Mouse (Mus musculus) limb, embryonic 14.5 days (tissue): ENCODE results near the gene Smarca1. TPM values are rescaled to one million over a fixed set of nuclear protein-coding genes. Genes with fewer than 3 reads are reported as not detected.
A peak's percentile ranks its signal among the peaks of the same experiment; 100 is the strongest.

Source experiments
- ATAC-seq: fragments of 200-750 bp; cut with Nextera tagmentation; 2 replicates; pipeline ENCODE4 v1.8.0; 2017; ENCODE audit warnings: low read depth, moderate number of reproducible peaks, moderate TSS enrichment; ENCODE audit not compliant: low FRiP score
- DNase-seq: peaks from one replicate; pipeline ENCODE4 v3.0.0-alpha.2; 2015; ENCODE audit warnings: low spot score
- H3K27ac ChIP-seq: fragments of 300-500 bp; sonication (generic); replicated peaks from 2 replicates; pipeline ENCODE4 v1.5.1; 2014; ENCODE audit warnings: low read depth, mild to moderate bottlenecking, low read length, moderate library complexity, mixed read lengths
- H3K27me3 ChIP-seq: fragments of 300-500 bp; sonication (generic); 2 replicates; pipeline ENCODE4 v1.6.1; 2014; ENCODE audit warnings: low read length, mixed read lengths; ENCODE audit not compliant: control insufficient read depth, insufficient read depth
- H3K36me3 ChIP-seq: fragments of 300-500 bp; sonication (generic); 2 replicates; pipeline ENCODE4 v1.6.1; 2014; ENCODE audit warnings: mild to moderate bottlenecking, low read length, moderate library complexity, mixed read lengths; ENCODE audit not compliant: control insufficient read depth, insufficient read depth
- H3K4me1 ChIP-seq: fragments of 300-500 bp; sonication (generic); 2 replicates; pipeline ENCODE4 v1.6.1; 2014; ENCODE audit warnings: antibody characterized with exemption, low read length, mixed read lengths; ENCODE audit not compliant: control insufficient read depth, insufficient read depth
- H3K4me2 ChIP-seq: fragments of 300-500 bp; sonication (generic); replicated peaks from 2 replicates; pipeline ENCODE4 v1.6.1; 2014; ENCODE audit warnings: low read depth, mild to moderate bottlenecking, low read length, moderate library complexity; ENCODE audit not compliant: severe bottlenecking
- H3K4me3 ChIP-seq: fragments of 300-500 bp; sonication (generic); replicated peaks from 2 replicates; pipeline ENCODE4 v1.5.1; 2014; ENCODE audit warnings: low read length
- H3K9ac ChIP-seq: fragments of 300-500 bp; sonication (generic); 2 replicates; pipeline ENCODE4 v1.6.1; 2014; ENCODE audit warnings: mild to moderate bottlenecking, low read depth, low read length, moderate library complexity; ENCODE audit not compliant: severe bottlenecking
- H3K9me3 ChIP-seq: fragments of 300-500 bp; sonication (generic); 2 replicates; pipeline ENCODE4 v1.6.1; 2016; ENCODE audit warnings: low read length; ENCODE audit not compliant: control insufficient read depth
- POLR2A ChIP-seq: fragments of 200-500 bp; IDR thresholded peaks from 2 replicates; pipeline ENCODE4 v1.8.0; 2012; ENCODE audit warnings: inconsistent platforms, mild to moderate bottlenecking, moderate library complexity, borderline replicate concordance; ENCODE audit not compliant: insufficient read depth, insufficient read length; ENCODE audit errors: extremely low read depth
- WGBS: fragments of 180-500 bp; shearing (Covaris S2); extraction: QIAGEN DNeasy Blood & Tissue Kit; methylation state at CpG from one replicate; pipeline ENCODE4 v1.1.7; 2014; 5-methylcytosine and 5-hydroxymethylcytosine counted together
- polyA plus RNA-seq, 2 experiments: library from polyadenylated mRNA; depleted of rRNA in 1 of 2; stranded (reverse) in 1 of 2; unstranded in 1 of 2; fragments of >200 nt; fragmentation: Nextera tagmentation in 1 of 2; extraction: Ambion mirVana in 1 of 2; gene quantifications; 2 replicates each; pipeline versions ENCODE4 v1.2.1 to v1.2.3; 2012 to 2014

Smarca1 gene
- polyA plus RNA-seq, 2 experiments = 21.9 to 36.3 TPM

GRCm38 (mm10) chrX:47927981-47928380, 35.2 kb upstream of the Smarca1 start:
- Histone ChIP-seq H3K9me3 (no peaks in the 10 kb centered on the region), H3K4me1 (no peaks in the 10 kb centered on the region), H3K36me3 (no peaks in the 10 kb centered on the region; the same call in 1 of the 2 replicates), H3K27ac (no peak overlapping the region), H3K4me2 (no peak overlapping the region), H3K4me3 (no peak overlapping the region), H3K9ac (no peak overlapping the region), H3K27me3 (no peaks in the 10 kb centered on the region)
- ATAC-seq (no peak), DNase-seq (no peak)
- TF ChIP-seq POLR2A = no peak
- WGBS = 63% methylated on average over 3 of the region's 3 CpGs

DNA sequence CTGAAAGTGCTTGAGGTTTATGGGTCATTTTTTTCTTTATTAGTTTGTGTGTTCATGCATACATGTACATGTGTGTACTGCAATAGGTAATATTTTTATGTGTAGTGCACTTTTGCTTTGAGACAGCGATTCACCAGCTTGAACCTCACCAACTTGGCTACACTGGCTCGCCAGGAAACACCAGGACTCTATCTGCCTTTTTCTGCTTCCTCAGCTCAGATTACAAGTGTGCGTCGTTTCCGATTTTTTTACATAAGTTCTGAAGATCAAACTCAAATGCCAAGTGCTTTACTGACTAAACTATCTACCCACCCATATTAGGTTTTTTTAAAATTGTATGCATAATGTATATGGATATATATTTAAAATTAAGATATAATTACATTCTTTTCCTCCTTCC, 27.8 kb upstream of the Smarca1 start:
- H3K27ac ChIP-seq = no peak overlapping the region
- no peaks in the 10 kb centered on the region for H3K9me3 ChIP-seq
- H3K9ac ChIP-seq = no peak overlapping the region
- no peaks in the 10 kb centered on the region for H3K27me3 ChIP-seq
- H3K36me3 ChIP-seq = peaks cover 8% of the 10 kb centered on the region; the same call in 1 of the 2 replicates
- H3K4me1 ChIP-seq = no peaks in the 10 kb centered on the region
- WGBS = 86% methylated on average over 5 of the region's 5 CpGs
- TF ChIP-seq POLR2A = no peak
- no peak overlapping the region for H3K4me3 ChIP-seq
- DNase-seq = no peak
- no peak for ATAC-seq
- no peak overlapping the region for H3K4me2 ChIP-seq

DNA sequence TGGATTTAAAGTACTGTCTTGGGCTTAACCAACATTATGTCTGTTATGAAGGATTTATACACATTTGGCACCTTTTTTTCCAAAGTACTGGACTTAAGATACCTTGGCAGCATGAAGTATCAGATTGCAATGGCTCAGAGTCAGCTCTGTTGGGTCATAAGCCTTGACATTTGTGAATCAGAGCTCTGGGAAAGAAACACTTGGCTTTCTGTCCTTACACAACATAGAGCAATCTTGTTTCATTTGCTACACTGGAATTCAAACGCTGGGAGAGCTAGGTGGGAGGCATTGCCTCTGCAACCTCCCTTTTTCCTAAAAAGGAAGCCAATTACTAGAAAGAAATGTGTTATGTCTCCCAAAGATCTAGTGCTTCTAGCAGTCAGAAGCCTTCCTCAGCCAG, 24.1 kb upstream of the Smarca1 start:
- Histone ChIP-seq H3K36me3 (peaks cover 8% of the 10 kb centered on the region; the same call in 1 of the 2 replicates), H3K9me3 (no peaks in the 10 kb centered on the region), H3K9ac (no peak overlapping the region), H3K27ac (no peak overlapping the region), H3K4me2 (no peak overlapping the region), H3K4me3 (no peak overlapping the region), H3K4me1 (no peaks in the 10 kb centered on the region), H3K27me3 (no peaks in the 10 kb centered on the region)
- DNase-seq = no peak
- no peak for TF ChIP-seq POLR2A
- no peak for ATAC-seq
- WGBS = 61% methylated on average over 1 of the region's 1 CpGs

- no peak overlapping the region; the same call in 1 of the 2 replicates for H3K4me2 ChIP-seq
- no peaks in the 10 kb centered on the region for H3K9me3 ChIP-seq
- H3K4me3 ChIP-seq = no peak overlapping the region
- no peaks in the 10 kb centered on the region for H3K27me3 ChIP-seq
- TF ChIP-seq POLR2A = no peak
- DNase-seq = no peak
- H3K9ac ChIP-seq = no peak overlapping the region
- ATAC-seq = no peak
- H3K36me3 ChIP-seq = peaks cover 8% of the 10 kb centered on the region; the same call in 1 of the 2 replicates
- no peak overlapping the region for H3K27ac ChIP-seq
- no peaks in the 10 kb centered on the region for H3K4me1 ChIP-seq
- 78% methylated on average over 7 of the region's 7 CpGs for WGBS
Measured at GRCm38 (mm10) chrX:47913543-47913938, 20.8 kb upstream of the Smarca1 start.

GRCm38 (mm10) chrX:47912904-47913542, 20.2 kb upstream of the Smarca1 start:
- peak overlapping the region; percentile 54 for H3K4me3 ChIP-seq
- WGBS = 43% methylated on average over 8 of the region's 8 CpGs
- H3K4me2 ChIP-seq = peak overlapping the region; percentile 50
- H3K27me3 ChIP-seq = no peaks in the 10 kb centered on the region
- no peaks in the 10 kb centered on the region for H3K4me1 ChIP-seq
- peaks cover 6% of the 10 kb centered on the region; the same call in 1 of the 2 replicates for H3K36me3 ChIP-seq
- TF ChIP-seq POLR2A = no peak
- ATAC-seq = 0 out of 2 replicates have a peak, but pooled peaks have one; percentile 26
- no peaks in the 10 kb centered on the region for H3K9me3 ChIP-seq
- no peak overlapping the region for H3K27ac ChIP-seq
- H3K9ac ChIP-seq = peak overlapping the region; percentile 86
- no peak for DNase-seq
